Mouse (Mus musculus): Measurements from ENCODE around the gene Pprc1. TPM values are rescaled to one million over a fixed set of nuclear protein-coding genes. Genes with fewer than 3 reads are reported as not detected.

Pprc1 gene
- polyA plus RNA-seq, 1 experiment from 2014 or later, result 13.7 TPM

DNA sequence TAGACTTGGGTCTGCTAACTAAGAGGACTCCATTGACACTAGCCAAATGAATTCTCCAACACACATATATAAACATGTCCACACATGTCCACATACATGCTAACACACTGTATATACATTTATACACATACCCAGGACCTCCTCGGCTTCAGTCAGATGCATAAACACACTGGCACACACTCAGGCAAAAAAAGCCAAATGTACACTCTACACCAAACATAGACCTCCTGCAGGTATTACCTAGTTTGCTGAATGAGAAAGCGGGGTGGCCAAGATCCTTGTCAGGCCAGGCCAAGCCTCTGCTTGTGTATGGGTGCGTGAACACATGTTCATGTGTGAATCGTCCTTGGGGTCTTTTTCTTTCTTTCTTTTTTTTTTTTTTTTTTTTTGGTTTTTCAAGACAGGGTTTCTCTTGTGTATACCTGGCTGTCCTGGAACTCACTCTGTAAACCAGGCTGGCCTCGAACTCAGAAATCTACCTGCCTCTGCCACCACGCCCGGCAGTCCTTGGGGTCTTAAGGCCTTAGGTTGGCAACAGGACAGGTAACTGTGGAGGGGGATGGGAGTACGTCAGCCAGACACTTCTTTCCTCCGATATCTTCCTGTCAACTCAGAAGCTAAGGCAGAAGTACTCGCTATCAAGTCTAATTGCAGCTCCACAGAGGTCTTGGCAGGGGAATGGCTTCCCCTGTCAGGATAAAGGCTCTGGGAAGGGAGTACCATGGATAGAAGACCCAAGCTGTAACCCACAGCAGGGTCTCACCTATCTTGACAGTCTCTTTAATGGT is 14.3 kb upstream of the Pprc1 start:
- Histone ChIP-seq H3K36me3 (ENCODE audit: control insufficient read depth, insufficient read depth) (peaks cover 32% of the 10 kb centered on the region), H3K27ac (ENCODE audit: low read length) (peak overlapping the region; percentile 51; the same call in 1 of the 2 replicates), H3K4me2 (ENCODE audit: low read depth, low read length) (no peak overlapping the region), H3K4me1 (ENCODE audit: control insufficient read depth, low read depth, low read length) (peaks cover 3% of the 10 kb centered on the region), H3K4me3 (ENCODE audit: low read depth, low read length) (no peak overlapping the region), H3K9me3 (replicated peaks; ENCODE audit: control insufficient read depth, low read length) (no peaks in the 10 kb centered on the region), H3K27me3 (ENCODE audit: control insufficient read depth, insufficient read depth, low read depth, low read length) (no peaks in the 10 kb centered on the region), H3K9ac (ENCODE audit: low read depth, low read length) (no peak overlapping the region)
- no peak for ATAC-seq (ENCODE audit: low read depth)
- WGBS (ENCODE audit: insufficient replicate concordance), result 81% methylated on average over 10 of the region's 10 CpGs

DNA sequence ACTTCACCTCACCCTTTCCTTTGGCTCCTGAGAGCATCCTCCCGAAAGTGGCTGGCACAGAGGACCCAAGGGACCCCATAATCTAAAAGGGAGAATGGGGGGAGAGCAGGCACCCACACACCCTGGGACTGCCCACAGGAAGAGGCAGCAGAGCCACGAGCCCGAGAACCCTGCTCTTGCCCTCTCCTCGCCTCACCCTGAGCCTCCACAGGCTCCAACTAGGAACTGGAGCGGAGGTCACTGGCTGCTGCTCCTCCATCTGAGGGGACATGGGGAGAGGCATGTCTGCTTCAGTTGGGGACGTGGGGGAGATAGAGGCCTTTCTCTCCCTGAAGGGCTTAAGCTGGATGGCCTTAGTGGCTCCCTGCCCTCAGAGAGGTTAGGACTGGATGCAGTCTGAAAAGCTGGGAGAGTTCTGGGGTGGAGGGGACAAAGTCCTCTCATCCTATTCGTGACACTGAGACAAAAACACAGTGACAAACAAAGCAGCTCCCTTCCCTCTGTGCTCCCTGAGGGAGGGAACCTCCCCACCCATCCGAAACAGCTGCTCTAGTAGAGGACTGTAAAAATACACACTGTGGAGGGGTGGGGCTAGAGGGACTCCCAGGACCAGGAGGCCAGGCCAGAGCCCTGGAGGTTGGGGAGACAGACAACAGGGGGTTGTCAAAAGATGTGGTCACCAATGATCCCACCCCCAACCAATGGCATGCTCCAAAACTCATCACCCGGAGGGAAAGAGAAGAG is 12.8 kb upstream of the Pprc1 start:
- H3K36me3 ChIP-seq (ENCODE audit: control insufficient read depth, insufficient read depth), result peaks cover 43% of the 10 kb centered on the region
- 63% methylated on average over 9 of the region's 9 CpGs for WGBS (ENCODE audit: insufficient replicate concordance)
- H3K4me1 ChIP-seq (ENCODE audit: control insufficient read depth, low read depth, low read length), result peaks cover 14% of the 10 kb centered on the region
- peak overlapping the region; percentile 75 for H3K27ac ChIP-seq (ENCODE audit: low read length)
- no peaks in the 10 kb centered on the region for H3K27me3 ChIP-seq (ENCODE audit: control insufficient read depth, insufficient read depth, low read depth, low read length)
- no peaks in the 10 kb centered on the region for H3K9me3 ChIP-seq (replicated peaks; ENCODE audit: control insufficient read depth, low read length)
- no peak overlapping the region for H3K4me3 ChIP-seq (ENCODE audit: low read depth, low read length)
- 0 out of 2 replicates have a peak overlapping the region, but pooled peaks have one; percentile 2 for H3K9ac ChIP-seq (ENCODE audit: low read depth, low read length)
- no peak overlapping the region for H3K4me2 ChIP-seq (ENCODE audit: low read depth, low read length)
- ATAC-seq (ENCODE audit: low read depth), result peak; percentile 72

DNA sequence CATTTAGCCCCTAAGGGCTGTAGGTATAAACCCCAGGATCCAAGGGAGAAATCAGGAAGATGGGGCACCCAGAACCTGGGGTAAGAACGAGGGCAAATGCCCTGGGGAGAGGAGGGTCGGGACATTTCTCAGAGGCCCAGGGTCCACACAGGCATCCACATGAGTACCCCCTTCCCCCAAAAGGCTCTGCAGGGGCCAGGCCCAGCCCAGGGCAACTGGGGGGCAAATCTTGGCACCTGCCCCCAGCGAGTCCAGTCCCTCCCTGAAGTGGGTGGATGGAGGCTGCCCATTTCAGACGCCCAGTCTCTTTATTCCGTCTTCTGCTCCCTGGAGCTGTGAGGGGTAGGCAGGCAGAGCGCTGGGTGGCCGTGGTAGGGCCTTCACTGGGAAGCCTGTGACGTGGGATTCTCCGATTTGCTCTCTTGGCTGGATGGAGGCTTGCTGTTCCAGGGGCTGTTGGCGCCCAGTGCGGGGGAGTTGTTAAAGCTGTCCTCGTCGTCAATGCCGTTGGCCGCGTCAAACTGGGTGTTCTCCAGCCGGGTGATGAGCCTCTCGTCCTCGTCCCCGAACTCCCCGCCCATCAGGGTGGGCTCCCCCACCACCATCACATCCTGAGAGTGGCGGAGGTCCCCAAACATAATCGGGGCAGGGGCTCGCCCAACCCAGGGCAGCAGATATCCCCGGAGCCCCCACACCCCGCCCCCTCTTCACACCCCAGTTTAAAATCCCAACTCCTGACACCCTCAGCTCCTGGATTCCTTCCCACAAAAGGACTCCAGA is 11.8 kb upstream of the Pprc1 start:
- Histone ChIP-seq H3K9me3 (replicated peaks; ENCODE audit: control insufficient read depth, low read length) (no peaks in the 10 kb centered on the region), H3K9ac (ENCODE audit: low read depth, low read length) (no peak overlapping the region), H3K4me3 (ENCODE audit: low read depth, low read length) (no peak overlapping the region), H3K27me3 (ENCODE audit: control insufficient read depth, insufficient read depth, low read depth, low read length) (no peaks in the 10 kb centered on the region), H3K4me2 (ENCODE audit: low read depth, low read length) (no peak overlapping the region), H3K36me3 (ENCODE audit: control insufficient read depth, insufficient read depth) (peaks cover 43% of the 10 kb centered on the region), H3K4me1 (ENCODE audit: control insufficient read depth, low read depth, low read length) (peaks cover 24% of the 10 kb centered on the region), H3K27ac (ENCODE audit: low read length) (no peak overlapping the region)
- ATAC-seq (ENCODE audit: low read depth), result no peak
- 82% methylated on average over 26 of the region's 26 CpGs for WGBS (ENCODE audit: insufficient replicate concordance)

DNA sequence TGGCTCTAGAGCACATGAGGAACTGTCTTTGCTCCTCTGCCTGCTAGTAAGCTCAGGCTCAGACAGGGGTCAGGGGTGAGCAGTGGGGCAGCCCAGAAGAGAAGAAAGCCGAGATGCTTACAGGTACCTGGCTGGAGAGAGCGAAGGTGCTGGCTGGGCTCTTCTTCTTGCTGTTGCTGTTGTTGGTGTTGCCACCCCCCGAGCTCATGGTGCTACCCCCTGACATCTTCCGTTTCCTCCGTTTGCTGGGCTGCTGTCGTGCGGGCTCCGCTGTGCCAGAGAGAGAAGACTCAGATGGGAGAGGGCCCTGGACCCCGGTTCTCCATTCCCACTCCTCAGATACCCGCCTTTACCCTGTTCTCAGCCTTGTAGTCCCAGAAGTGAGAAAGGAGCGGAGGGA is 10.8 kb upstream of the Pprc1 start:
- peaks cover 43% of the 10 kb centered on the region for H3K36me3 ChIP-seq (ENCODE audit: control insufficient read depth, insufficient read depth)
- H3K27ac ChIP-seq (ENCODE audit: low read length), result no peak overlapping the region
- peaks cover 31% of the 10 kb centered on the region for H3K4me1 ChIP-seq (ENCODE audit: control insufficient read depth, low read depth, low read length)
- H3K9ac ChIP-seq (ENCODE audit: low read depth, low read length), result no peak overlapping the region
- no peaks in the 10 kb centered on the region for H3K27me3 ChIP-seq (ENCODE audit: control insufficient read depth, insufficient read depth, low read depth, low read length)
- ATAC-seq (ENCODE audit: low read depth), result no peak
- H3K9me3 ChIP-seq (replicated peaks; ENCODE audit: control insufficient read depth, low read length), result no peaks in the 10 kb centered on the region
- H3K4me3 ChIP-seq (ENCODE audit: low read depth, low read length), result no peak overlapping the region
- WGBS (ENCODE audit: insufficient replicate concordance), result 91% methylated on average over 11 of the region's 11 CpGs
- no peak overlapping the region for H3K4me2 ChIP-seq (ENCODE audit: low read depth, low read length)

DNA sequence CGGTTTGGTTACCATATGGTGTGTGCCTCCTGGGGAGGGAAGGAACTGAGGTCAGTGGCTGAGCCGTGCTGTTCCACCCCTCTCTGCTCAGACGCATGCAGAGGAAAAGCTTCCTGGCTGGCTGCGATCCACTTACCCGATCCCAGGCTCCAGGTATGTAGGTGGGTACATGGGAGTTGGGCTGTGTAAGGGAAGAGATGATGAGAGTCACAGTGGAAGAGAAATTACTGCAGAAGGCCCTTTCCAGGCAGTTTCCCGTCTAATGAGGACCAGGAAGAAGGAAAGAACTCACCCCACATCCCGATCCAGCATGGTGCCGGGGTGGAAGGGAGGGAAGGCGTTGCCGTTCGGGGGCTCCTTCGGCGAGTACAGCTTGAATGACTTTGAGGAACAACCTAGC is 8.7 kb upstream of the Pprc1 start:
- Histone ChIP-seq H3K9ac (ENCODE audit: low read depth, low read length) (no peak overlapping the region), H3K4me3 (ENCODE audit: low read depth, low read length) (peak overlapping the region; percentile 85), H3K27ac (ENCODE audit: low read length) (peak overlapping the region; percentile 81), H3K9me3 (replicated peaks; ENCODE audit: control insufficient read depth, low read length) (no peaks in the 10 kb centered on the region), H3K27me3 (ENCODE audit: control insufficient read depth, insufficient read depth, low read depth, low read length) (no peaks in the 10 kb centered on the region), H3K4me1 (ENCODE audit: control insufficient read depth, low read depth, low read length) (peaks cover 42% of the 10 kb centered on the region), H3K4me2 (ENCODE audit: low read depth, low read length) (peak overlapping the region; percentile 96; the same call in 1 of the 2 replicates), H3K36me3 (ENCODE audit: control insufficient read depth, insufficient read depth) (peaks cover 43% of the 10 kb centered on the region)
- ATAC-seq (ENCODE audit: low read depth), result no peak
- 85% methylated on average over 13 of the region's 13 CpGs for WGBS (ENCODE audit: insufficient replicate concordance)

DNA sequence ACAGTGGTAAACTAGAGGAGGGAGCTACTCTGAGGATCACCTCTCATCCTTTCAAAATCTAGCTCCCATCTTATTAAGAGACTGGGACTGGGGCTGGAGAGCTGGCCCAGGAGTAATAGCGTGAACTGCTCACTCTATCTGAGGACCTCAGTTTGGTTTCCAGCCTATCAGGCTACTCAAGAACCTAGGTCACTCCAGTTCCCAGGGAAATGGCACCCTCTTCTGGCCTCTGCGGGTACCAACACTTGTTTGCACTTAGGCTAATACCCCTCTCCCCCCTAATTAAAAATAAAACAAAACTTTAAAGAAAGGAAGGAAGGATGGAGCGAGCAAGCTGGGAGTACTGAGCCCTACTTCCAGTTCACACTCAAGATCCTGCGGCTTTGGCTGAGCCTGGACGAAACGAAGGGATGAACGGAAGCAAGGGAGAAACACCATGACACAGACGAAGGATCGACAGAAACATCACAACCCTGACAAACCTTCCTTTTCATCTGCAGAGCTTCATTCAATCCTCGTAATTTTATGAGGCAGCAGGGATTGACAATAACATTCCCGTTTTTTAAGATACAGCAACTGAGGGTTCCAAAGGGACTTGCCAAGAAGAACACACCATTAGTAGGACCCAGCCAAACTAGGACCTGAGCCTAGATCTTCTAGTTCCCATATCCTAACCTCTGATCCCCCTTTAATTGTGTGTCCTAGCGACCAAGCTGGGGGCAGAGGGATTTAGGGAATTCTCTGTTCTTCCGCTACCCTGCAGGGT is 8.0 kb upstream of the Pprc1 start:
- Histone ChIP-seq H3K4me1 (ENCODE audit: control insufficient read depth, low read depth, low read length) (peaks cover 46% of the 10 kb centered on the region), H3K27me3 (ENCODE audit: control insufficient read depth, insufficient read depth, low read depth, low read length) (no peaks in the 10 kb centered on the region), H3K4me3 (ENCODE audit: low read depth, low read length) (peak overlapping the region; percentile 85), H3K9ac (ENCODE audit: low read depth, low read length) (peak overlapping the region; percentile 90), H3K4me2 (ENCODE audit: low read depth, low read length) (peak overlapping the region; percentile 96), H3K27ac (ENCODE audit: low read length) (peak overlapping the region; percentile 81), H3K36me3 (ENCODE audit: control insufficient read depth, insufficient read depth) (peaks cover 43% of the 10 kb centered on the region), H3K9me3 (replicated peaks; ENCODE audit: control insufficient read depth, low read length) (no peaks in the 10 kb centered on the region)
- WGBS (ENCODE audit: insufficient replicate concordance), result 46% methylated on average over 13 of the region's 13 CpGs
- no peak for ATAC-seq (ENCODE audit: low read depth)

DNA sequence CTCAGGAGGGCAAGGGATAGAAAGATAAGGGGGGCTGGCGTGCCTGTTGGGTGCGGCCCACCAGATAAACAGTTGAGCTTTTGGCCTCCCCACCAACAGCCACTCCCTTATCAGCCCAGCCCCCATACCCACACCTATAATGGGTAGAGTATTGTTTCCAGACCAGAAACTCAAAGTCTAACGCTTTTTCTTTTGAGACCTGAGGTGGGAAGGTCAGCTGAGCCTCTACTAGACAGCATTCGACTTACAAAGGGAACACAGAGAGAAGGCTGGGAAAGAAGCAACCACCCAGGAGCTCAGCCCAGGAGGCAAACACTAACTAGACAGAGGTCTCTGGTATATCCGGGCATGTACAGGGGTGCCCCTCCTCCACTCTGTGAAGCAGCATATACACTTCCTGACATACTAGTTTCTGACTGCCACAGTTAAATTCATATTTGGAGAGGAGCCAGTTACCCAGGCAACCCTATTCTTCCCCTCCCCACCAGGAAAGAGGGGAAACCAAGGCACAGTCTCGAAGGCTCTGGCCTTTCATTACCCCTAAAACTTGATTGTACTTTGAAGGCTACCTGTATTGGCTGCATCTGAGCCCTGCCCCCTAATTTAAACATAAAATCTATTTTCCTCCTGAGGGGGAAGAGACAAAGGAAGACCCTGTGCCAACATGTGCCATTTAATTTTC is 7.3 kb upstream of the Pprc1 start:
- H3K4me3 ChIP-seq (ENCODE audit: low read depth, low read length), result peak overlapping the region; percentile 85
- peaks cover 41% of the 10 kb centered on the region for H3K36me3 ChIP-seq (ENCODE audit: control insufficient read depth, insufficient read depth)
- WGBS (ENCODE audit: insufficient replicate concordance), result 13% methylated on average over 6 of the region's 6 CpGs
- H3K4me2 ChIP-seq (ENCODE audit: low read depth, low read length), result peak overlapping the region; percentile 96
- H3K27ac ChIP-seq (ENCODE audit: low read length), result peak overlapping the region; percentile 81
- no peaks in the 10 kb centered on the region for H3K27me3 ChIP-seq (ENCODE audit: control insufficient read depth, insufficient read depth, low read depth, low read length)
- H3K9ac ChIP-seq (ENCODE audit: low read depth, low read length), result peak overlapping the region; percentile 90
- ATAC-seq (ENCODE audit: low read depth), result peak; percentile 70
- no peaks in the 10 kb centered on the region for H3K9me3 ChIP-seq (replicated peaks; ENCODE audit: control insufficient read depth, low read length)
- H3K4me1 ChIP-seq (ENCODE audit: control insufficient read depth, low read depth, low read length), result peaks cover 53% of the 10 kb centered on the region

All from liver, embryonic 16.5 days (tissue).